16 mouse cellular contexts compared by ENCODE assay signal in genomic region chrX:103509168-103510019, GRCm38 (mm10).
DNase-seq lines count a peak whose midpoint lies in the region; ATAC-seq lines count a peak whose summit lies in the region.
"Had no signal": no experiment of that assay in that cellular context is flagged by ENCODE, and none has a peak within 500 bp of the region (broad histone marks: within the 10 kb centered on the region; RNA-seq: fewer than 3 reads in every experiment).

No protein-coding gene starts in this region.

- ATAC-seq in megakaryocyte, adult 5-6 weeks (ENCODE audit: poor library complexity, severe bottlenecking): 0 out of 2 replicates have a peak, but pooled peaks have one; percentile 18
- ATAC-seq: forebrain, embryonic 15.5 days; hindbrain, postnatal 0 days; lung, postnatal 0 days; Patski had no signal

- DNase-seq in adrenal gland, adult (ENCODE audit: inconsistent age in 2 of 2, low spot score in 1 of 2): peak; percentile 32 to 66
- no peak for DNase-seq in adrenal gland, postnatal 10 days
- DNase-seq in 3134 (ENCODE audit: extremely low read depth, insufficient read length, low spot score): peak; percentile 45
- DNase-seq in Muller cell, postnatal 12 days (ENCODE audit: inconsistent ontology term): peak; percentile 30
- no peak for DNase-seq in layer of hippocampus, postnatal 25 days (ENCODE audit: extremely low spot score in 1 of 2, low spot score in 1 of 2)
- DNase-seq in spleen, adult 12 weeks (ENCODE audit: low spot score): no peak
- no peak for DNase-seq in T-cell, adult 2 months (ENCODE audit: low spot score)
- DNase-seq: cerebellum, adult 18-20 months; gastrocnemius, postnatal 14 days; kidney, adult 18-20 months; thymus, postnatal 14 days had no signal

Comparison
In these comparisons a context has a peak if more than half of its experiments do, and no peak if none do; other contexts are left out.
1. DNase-seq: peak in adrenal gland, adult (2 of 2), 3134 (single experiment) and Muller cell, postnatal 12 days (single experiment); none in adrenal gland, postnatal 10 days (single experiment), layer of hippocampus, postnatal 25 days (0 of 2), spleen, adult 12 weeks (single experiment) and T-cell, adult 2 months (single experiment).